Mouse (Mus musculus): ENCODE data around the gene Tmem209.

The Tmem209 gene

DNA sequence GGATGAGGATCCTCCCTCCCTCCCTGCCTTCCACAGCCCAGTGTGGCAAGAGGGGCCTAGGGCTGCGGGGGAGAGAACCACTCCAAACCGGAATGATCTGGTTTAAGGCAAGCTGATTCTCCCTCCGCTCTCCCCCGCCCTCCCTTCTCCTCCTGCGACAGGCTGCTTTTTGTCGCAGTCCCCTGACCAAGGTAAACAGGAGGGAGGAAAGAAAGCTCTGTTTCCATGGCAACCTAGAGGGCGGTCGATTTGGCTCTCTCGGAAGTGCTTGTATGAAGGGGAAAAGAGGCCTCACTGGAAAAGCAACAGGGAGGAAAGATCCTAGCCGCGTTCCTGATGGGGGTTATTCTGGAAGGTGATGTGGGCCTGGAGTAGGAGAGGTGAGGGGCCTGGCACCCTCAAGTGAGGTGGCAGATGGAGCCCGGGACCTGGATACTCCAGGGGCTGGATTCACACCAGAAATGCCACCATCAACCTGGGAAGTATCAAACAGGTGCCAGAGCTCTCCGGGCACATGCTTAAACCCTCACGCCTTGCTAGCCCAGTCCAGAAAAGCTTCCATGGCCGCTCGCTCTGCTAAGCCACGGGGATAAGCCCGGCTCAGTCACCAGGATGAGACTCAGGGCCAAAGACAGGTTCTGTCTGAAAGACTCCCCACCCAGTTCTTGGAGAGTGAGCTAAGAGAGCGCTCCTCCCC, 48.7 kb downstream of the Tmem209 start:
- DNase-seq = peak; percentile 52

DNA sequence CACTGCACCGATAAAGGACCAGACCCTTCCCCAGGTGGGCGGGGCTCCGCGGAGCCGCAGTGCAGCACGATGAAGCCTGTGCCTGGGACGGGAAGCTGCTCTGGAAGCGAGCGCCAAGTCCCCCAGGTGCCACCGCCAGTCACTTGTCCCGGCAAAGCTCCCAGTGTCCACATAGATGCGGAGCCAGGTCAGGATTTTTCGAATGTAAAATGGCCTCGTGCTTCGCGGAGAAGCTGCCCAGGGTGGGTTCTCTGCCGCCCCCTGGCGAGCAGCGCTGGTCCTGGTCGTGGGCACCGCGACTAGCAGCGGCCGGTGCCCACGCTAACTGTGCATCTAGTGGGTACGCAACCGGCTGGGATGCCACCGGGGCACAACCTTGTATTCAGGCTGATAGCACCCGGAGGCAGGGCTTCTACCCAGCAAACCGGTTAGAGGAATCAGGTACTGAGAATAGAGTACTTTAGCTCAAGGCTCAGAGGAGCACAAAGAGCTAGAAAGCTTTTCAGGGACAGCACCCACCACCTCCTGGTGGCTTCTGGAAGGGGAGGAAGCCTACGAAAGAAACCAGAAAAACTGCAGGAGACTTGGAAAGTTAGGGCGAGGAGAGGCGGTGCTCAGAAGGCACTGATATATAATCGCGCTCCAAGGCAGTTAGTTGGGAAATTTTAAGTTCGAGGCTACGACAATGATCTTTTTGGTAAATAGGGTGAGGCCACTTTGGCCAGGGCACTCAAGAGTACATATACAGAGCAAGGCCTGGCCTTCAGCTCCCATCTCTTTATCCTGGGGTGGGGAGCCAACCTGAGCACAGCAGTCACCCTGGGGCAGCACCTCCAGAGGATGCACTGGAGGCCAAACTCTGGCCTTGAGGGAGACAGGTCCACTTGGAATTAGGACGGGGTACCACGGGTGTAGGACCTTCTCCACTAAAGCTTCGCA, 49.5 kb downstream of the Tmem209 start:
- peak; percentile 86 for DNase-seq

DNA sequence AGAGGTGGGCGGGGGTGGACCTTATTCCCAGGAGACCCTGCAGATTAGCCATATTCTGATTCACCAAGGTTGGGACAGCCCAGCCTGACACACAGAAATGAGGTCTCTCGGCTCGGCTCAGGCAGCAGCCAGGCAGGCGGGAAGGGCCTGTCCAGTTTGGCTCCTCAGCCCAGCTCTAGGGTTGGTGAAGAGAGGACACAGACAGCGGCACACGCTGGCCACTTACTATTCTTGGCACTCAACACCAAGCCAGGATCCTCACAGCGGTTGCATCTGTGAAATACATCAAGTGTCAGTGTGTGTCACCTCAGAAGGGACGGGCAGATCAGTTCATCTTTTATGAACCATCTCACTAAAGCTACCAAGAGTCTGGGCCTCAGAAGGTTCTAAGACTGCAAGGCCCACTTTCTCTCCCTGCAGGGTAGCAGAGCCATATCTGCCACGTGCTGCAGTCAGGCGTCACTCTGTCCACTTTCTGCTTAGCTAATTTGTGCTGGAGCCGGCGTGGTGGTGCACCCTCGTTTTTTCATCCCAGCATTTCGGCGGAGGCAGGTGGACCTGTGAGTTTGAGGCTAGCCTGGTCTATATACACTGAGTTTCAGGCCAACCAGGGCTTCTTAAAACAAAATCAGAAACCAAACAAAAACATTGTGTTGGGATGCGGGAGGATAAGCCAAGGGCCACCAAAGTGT, 50.4 kb downstream of the Tmem209 start:
- DNase-seq = no peak

DNA sequence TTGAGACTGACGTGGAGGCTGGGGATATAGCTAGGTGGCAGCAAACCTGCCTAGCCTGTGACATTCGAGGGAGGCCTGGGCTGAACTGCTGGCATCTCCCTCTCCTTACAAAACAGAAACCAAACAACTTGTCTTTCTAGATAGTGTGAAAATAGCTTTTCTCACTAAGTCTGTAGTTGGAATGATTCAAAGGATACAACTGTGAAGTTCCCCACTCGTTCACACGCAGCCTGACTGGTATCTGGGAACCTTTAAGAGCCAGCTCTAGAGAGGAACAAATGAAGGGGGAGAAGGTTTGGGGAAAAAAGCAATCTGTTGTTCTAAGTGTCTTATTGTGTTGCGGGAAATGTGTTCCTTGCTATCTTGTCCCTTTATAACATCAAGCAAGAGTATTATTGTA, 51.0 kb downstream of the Tmem209 start:
- DNase-seq = no peak

DNA sequence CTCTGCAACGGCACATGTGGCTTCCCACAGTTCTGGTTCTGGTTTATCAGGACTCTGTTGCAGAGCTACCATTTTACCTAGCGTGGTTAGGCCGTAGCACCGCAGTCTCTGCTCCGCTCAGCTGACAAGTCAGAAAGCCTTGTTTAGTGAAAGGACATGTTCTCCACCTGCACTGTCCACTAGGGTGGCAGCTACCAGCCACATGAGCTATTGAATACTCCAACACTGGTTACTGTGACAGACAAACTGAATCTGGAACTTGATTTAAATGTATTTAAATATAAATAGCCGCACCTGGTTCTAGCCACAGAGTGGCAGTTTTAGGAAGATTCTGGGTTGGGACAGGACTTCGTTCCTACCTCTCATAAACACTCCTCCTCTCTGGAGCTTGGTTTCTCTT, 52.6 kb downstream of the Tmem209 start:
- no peak for DNase-seq

DNA sequence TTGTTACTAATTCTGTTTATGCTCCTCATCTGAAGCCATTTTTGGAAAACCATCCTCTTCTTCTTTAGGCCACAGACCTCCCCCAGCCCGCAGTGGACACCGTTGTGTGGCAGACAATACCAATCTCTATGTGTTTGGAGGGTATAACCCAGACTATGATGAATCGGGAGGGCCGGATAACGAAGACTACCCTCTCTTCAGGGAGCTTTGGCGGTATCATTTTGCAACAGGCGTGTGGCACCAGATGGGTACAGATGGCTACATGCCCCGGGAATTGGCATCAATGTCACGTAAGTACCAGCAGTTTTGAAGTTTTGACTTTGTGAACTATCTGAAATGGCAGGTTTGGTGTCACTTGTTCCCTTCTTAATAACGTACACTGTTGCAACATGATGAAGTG, 70.0 kb downstream of the Tmem209 start:
- DNase-seq = no peak

DNA sequence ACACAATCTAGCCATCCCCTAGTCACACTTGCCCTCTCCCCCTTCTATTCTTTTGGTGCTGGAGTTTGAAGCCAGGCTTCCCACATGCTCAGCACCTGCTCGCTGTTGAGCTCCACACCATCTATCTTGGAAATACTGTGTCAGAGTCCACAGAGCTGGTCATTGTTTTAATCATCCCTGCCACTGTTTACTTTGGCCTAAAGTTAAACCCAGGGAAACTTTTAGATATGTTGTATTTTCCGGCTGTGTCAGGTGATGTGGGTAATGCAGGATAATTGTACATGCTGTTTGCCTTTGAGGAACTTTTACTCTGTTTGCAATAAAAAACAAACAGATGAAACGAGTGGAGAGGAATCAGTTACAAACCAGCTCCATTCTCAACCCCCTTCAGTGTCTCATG, 72.5 kb downstream of the Tmem209 start:
- no peak for DNase-seq

DNA sequence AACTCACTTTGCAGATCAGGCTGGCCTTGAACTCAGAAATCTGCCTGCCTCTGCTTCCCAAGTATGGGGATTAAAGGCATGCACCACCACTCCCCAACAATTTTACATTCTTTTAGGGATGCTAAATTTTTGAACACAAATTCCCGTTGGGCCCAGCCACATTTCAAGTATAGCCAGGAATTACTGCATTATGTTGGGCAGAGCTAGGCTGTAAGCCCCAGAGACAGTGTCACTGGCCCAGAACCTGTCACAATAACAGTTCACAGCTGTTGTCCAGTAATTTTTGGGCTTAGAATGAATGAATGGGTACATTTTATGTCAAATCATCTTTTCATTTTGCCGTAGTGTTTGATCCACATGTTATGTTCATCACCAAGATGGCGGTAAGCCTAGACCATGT, 73.1 kb downstream of the Tmem209 start:
- DNase-seq = no peak

DNA sequence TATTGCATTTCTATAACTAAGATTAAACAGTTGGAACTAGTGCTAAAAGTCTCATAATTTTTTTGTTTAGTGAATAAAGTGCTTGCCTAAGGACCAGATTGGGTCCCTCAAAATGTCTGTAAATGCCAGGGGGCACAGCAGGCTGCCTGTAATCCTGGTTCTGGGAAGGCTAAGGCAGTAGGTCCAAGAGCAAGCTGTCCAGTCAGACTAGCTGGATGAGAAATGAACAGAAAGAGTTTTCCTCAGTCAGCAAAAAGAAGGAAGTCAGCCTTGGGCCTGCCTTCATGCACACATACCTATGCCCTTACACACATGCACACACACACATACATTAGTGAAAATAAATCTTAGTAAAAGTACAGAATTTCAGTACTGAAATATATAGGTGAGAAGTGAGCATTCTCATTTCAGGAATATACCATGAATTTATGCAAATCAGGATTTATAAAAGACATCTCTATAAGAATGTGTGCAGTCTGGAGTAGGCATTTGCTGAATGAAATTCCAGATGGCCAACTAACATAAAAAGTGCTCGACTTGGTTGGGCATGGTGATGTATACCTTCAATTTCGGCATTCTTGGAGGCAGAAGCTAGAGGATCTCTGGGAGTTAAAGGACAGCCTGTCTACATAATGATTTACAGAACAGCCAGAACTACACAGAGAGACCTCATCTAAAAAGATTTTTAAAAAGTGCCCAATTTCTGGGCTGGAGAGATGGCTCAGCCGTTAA, 77.0 kb downstream of the Tmem209 start:
- no peak for DNase-seq
